Mouse (Mus musculus): ENCODE data around the gene Akap13.

Gene Akap13

DNA sequence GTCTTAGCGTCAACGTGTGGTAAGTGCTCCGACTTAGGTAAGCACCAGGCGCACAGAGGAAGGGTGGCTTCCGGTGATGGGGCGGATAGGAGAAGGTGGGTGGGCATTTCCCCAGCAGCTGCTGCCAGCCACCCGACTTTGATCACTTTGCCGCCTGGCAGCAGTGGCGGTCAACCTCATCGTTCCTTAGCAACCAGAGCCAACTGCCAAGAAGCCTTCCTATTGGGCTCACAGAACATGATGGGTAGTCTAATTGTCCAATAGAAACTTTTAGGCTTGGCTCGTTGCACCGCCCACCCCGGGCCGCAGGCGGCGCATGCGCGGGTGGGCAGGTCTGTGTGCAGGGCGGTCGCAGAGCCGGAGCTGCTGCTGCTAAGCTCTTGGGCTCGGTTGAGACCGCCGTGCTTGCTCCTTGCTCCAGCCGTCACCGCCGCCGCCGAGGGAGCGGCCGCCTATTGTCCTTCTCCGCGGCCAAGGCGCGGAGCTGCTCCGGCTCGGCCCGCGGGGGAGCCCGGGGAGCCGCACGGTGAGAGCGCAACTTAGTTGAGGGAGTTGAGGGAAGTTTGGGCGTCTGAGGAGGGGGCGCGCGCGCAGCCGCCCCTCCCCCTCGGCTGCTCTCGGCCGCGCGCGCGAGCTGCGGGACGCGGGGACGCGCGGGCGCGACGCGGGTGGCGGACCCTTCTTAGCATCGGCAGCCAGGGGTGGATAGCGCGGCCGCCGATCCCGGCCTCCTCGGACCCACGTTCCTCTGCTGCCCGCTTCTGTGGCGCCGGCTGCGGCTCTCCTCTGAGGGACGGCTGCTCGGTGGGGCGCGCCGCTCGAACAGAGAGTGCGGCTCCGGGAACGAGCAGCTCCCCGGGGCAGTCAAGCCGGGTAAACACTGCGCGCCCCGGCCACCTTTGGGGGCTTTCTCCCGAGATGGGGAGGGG is at the start of gene Akap13:
Akap13 (plus strand) TSS at position 312 of the 929 bp plus-strand sequence.
- DNase-seq = peak; percentile 96

DNA sequence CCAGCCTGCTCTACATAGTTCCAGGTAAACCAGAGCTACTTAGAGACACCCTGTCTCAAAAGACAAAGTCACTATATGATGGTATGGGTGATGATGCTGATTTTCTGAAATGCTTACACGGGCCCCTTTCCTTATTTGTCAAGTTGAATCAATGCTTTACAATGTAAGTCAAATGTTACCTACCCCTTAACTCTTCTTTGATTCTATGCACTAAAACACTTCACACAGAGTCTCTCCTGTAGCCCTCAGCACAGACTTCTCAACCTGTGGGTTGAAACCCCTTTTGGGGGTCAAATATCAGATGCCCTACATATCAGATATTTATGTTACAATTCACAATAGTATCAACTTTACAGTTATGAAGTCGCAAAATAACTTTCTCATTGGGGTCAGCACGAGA is 44.7 kb upstream of the Akap13 start:
- DNase-seq = no peak

DNA sequence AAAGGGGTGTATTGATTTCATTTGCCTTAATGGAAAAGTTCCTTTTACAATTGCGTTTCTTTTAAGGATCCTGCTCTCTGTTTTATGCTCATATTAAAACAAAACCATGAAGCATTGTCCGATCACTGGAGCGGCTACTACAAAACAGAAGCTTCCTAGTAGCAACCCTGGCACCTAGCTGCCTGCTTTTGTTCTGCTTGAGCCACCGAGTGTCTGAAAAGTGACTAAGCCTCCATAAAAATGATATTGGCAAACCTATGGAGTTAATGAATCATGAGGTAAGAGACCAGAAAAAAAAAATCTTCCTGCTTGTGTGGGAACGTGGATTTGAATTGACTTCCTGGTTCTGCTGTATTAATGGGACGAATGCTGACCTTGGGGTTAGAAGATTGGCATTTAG is 44.1 kb upstream of the Akap13 start:
- DNase-seq = no peak

DNA sequence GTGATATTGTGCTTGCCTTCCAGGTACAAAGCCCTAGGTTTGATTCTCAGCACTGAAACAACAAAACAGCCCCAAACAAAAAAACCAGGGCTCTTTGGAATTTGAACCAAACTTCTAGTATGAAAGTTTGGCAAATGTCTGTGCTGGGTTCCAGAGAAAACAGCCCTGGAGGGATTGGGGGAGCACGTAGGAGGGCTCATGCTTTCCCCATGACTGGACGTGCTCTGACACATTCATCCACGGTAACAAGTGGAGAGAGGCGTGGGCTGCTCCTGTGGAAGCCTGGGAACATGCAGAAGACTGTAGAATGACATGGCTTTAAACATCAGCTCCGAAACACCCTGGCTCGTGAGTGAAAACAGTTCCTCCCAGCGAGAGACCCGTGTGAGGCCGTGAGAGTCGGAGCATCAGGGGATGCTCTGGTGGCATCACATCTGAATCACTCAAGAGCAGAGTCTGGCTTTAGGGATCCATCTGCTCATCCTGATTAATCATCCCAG is 43.3 kb upstream of the Akap13 start:
- no peak for DNase-seq

DNA sequence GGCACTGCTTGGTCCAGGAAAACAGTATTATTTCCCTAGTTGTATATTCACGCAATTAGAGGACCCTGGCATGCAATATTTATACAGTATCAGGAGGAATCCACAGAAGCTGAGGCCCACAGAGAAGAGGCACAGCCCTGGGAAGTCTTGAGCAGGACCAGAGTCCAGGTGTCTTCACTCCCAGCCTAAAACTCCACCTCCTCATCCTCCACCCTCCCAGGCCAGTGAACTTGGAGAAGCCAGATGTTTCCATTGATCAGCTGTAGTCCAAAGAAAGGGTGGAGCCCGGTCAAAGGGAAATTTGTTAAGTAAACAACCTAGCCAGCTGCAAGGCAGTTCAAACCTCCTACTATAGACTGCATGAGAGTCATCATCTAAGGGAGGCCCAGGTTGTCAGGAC is 42.8 kb upstream of the Akap13 start:
- no peak for DNase-seq

DNA sequence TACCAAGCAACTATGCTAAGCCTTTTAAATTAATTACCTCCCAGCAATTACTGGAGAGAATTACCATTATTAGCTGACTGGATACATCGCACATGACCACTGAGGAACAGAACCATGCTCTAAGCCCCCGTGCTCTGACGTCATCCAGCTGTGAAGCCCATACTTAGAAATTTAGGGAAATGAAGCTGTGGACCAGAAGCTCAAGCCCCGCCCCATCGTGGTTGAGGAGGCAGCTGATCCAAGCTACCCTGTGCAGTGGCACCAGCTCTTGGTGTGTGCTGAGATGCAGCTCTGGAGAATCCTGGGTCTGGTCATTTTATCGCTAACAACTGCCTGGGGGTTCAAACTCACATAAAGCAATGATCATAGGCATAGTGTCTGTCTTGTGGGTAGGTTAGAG is 41.4 kb upstream of the Akap13 start:
- no peak for DNase-seq

DNA sequence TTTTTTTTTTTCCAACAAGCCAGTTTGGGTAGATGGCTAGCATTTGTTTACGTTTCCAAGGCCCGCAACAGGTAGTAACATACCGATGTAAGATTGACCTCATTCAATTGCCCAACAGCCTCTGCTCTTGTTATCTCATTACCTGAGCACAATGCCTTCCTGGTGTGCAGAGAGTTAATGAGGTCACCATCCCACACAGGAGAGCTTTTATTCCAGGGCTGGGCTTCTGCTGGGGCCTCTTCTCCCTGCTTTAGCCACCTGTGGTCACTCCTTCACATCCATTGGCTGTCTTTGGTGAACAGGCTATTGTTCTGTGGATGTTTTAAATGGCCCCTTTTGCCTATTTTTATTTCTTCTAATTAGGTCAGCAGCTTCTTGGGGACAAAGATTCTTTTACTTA is 41.0 kb upstream of the Akap13 start:
- no peak for DNase-seq

DNA sequence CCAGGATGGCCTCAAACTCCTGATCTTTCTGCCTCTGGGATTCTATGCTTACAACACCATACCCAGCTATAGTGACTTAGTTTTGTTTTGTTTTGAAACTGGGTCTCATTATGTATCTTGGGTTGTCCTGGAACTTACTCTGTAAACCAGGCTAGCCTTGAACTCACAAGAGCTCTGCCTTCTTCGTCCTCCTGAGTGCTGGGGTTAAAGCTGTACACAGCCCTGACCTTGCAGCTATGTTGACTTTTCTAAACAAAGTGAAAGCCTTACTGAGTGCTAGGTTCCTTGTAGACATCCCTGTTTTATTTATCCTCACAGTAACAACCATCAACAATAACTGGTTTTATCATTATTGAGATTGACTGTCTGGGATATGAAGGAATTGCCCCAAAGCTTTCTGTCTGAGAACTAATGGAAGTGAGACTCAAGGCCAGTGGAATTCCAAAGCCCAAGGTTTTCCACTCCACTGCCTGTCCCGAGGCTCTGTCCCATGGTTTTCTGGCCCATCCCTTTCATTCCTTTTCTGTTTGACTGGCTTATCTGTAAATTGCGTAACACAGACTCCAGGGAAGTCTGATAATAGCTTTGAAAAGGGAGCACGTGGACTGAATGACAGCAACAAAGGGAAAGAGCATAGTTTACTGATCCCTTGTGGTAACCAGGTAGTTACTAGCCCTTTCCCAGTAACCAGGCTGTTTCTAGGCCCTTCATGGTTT is 40.0 kb upstream of the Akap13 start:
- no peak for DNase-seq

DNA sequence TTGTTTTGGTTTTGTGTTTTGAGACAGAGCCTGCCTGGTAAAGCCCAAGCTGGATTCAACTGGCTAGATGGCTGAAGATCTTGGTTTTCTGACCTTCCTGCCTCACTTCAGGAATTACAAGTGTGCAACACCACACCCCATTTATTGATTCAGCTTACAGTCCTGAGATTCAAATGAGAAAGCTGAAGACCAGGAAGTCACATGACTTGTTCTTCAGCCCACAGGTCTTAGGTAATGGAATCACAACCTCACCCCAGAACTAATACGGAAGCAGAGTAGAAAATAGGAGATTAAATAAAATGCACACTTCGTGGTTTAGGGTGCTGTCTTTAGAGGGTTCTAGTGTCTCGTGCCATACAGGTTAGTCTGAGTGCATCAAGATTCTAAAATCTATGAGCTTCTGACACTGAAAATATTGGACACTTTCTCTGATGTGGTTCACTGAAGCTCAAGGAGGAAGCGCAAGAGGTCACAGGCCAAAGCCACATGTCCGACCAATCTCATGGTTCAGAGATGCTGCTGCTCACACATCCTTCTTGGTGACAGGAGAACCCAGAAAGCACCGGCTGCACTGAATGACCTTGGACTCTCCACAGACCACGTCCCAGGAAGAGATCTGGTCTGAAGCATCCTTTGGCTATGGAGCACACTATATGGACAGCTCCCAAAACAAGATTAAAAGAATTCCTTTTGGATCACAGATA is 39.3 kb upstream of the Akap13 start:
- DNase-seq = no peak

DNA sequence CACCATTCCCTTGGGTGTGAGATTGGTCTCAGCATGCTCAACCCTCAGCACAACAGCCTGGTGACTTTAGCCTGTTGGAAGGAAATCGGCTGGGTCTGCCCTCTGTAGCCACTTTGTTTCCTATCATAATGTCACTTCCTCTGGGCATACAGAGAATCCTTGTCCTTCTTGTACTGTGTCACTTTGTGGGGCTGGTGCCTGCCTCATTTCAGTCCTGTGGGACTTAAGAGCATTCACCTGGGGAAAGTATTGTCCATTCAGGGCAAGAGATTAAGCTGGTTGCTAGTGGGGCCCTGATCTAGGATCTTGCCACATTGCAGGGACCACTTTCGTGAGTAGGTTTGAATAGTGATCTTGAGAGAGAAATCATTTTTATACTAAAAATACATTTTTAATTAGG is 34.4 kb upstream of the Akap13 start:
- DNase-seq = no peak

DNA sequence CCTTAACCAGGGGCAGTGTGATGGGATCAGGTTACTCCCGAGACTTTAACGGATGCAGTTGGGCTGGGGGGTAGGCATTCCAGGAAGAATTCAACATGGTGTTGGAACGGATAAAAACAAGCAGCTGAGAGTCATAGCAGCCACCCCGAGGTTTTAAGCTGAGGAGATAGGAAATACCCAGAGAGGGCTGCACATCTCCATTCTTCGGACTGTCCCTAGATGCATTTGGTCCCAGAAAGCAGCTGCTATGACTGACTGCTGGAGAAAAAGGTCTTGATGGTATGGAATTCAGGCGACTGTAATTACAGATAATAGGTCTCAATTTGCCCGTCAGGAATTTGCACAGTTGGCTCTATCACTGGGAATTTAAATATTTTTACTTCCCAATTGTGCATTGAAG is 31.2 kb upstream of the Akap13 start:
- DNase-seq = no peak

DNA sequence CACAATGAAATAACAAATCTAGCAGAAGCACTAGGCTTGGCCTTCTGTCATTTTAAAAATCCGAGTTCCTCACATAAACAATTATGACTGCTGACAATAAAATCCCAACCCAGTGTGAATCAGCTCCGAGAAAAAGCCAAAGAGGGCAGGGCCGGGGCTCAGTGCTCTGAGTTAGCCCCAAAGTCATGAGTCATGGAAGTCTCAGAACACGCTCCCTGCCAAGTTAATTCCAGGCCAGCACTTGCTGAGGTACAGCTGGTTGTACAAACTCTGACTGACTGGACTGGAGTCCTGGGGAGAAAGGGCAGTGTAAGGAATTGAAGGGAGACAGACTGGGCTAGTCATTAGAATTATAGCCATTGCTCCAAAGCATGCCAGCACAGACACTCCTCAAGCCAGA is 28.0 kb upstream of the Akap13 start:
- DNase-seq = no peak

DNA sequence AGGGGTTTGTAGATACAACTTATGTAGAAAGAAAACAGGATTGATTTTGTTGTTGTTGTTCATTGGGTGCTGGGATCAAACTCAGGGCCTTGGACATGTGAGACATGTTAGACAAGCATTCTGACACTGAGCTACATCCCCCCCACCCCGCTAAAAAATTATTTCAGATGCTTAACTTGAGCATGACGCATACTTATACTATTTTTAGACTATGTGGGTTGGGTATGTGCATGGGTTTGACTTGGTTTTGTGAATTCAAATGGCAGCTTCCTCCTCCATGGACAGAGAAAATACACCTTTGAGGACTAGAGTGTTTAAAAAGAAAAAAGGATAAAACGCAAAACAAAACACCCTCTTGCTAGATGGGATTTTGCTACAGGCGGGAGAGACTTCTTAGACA is 26.4 kb upstream of the Akap13 start:
- DNase-seq = no peak

DNA sequence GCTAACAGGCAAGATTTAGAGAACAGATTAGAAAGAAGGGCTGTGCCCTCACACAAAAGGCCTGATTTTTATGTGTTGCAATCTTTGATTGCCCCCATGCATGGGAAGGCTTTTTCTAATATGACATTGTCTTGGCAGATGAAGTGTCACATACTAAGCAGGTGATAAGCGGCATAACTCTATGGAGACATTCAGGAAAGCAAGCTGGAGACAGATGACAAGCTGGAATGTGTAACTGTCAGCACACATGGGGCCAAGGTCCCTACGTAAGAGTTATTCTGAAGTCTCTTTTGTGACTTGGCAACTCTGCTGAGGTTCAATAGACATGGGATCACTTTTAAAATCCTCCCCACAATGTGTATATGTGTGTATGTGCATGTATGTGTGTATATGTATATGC is 24.8 kb upstream of the Akap13 start:
- no peak for DNase-seq

DNA sequence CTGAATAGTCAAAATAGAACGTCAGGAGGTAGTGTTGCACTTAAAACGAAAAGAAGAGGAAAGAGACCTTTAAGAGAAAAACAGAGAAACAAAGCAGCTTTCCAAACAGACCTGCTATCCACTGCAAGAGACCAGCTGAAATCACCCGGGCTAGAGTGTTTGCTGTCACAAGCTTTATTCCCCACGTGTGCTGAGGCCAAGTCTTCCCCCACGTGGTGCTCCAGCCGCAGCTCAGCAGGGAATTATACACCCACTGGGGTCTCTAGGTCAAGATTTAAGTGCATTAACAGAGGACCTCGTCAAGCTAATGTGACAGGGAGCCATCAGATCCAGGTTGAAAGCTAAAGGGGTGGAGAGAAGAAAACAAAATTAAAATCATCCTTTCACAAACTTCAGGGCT is 24.3 kb upstream of the Akap13 start:
- no peak for DNase-seq

DNA sequence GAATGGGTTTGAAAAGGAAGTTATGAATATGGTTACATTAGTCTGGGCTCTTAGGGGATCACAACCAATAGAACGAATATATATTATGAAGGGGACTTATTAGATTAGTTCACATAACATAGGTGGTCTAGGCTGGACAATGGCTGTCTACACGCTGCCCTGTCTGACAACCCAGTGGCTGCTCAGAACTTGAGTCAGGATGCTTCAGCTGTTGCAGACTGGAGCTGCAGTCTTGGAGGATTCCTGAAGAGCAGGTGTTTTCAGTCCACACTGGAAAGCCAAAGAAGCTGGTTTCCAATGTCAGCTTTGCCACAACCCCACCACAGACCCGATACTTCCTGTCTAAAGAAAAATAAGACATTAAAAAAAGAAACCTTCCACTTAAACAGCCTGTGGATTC is 23.3 kb upstream of the Akap13 start:
- no peak for DNase-seq

DNA sequence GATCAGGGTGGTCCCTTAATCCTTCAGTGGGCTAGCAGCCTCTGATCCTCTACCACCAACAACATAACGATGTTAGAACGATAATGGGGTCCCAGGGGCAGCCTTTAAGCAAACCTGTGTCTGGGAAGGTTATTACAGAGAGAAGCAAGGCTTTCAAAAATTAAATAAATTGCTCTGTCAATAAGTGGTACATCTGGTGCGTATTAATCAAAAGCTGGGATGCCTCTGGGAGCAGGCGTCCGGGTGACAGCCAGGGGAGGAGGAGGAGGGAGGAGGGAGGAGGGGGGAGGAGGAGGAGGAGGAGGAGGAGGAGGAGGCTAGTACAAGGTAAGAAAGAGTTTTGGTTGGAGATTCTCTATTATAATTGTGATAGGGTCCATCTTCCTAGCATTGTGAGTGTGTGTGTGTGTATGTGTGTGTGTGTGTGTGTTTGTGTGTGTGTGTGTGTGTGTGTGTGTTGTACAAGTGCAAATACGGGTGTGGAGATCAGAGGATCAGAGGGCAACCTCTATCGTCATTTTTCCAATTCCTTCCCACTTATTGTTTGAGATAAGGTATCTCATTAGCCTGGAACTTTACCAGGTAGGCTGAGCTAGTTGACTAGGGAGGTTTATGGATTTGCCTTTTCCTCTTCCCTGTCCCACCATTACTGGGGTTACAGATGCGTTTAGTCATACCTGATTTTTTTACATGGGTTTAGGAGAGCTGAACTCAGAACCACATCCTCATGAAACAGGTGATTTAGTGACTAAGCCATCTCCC is 18.7 kb upstream of the Akap13 start:
- no peak for DNase-seq

DNA sequence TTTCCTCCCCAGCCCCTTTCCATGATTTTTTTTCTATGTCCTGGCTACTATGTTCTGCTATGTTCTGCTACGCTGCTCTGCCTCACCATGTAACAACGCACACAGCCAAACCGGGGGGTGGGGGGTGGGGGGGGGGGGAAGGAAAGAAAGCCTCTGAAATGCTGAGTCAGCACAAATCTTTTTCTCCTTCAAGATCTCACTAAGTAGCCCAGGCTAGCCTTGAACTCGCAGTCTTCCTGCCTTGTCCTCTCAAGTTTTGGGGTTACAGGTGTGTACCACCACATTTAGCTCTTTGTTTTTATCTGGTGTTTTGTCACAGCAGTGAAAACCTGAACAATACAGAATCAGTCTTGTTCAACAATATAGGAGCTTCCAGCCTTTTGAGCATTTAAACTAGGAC is 15.8 kb upstream of the Akap13 start:
- no peak for DNase-seq

DNA sequence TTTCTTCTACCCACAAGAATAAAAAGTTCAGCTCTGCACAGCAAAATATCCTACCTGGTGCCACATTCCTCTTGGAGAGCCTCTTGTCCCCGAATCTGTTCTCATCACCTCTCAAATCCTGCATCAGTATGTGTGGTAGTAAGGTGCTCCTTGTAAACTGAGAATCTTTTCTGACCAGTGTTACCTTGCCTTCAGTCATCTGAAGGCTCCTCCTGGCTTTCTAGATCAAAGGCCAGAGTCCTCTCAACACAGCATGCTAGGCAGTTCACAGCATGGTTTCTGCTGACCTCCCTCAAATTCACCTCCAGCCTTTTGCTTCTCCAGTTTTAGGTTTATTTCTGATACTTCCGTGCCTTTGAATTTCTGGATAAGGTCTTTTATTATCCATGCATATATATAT is 15.1 kb upstream of the Akap13 start:
- no peak for DNase-seq

DNA sequence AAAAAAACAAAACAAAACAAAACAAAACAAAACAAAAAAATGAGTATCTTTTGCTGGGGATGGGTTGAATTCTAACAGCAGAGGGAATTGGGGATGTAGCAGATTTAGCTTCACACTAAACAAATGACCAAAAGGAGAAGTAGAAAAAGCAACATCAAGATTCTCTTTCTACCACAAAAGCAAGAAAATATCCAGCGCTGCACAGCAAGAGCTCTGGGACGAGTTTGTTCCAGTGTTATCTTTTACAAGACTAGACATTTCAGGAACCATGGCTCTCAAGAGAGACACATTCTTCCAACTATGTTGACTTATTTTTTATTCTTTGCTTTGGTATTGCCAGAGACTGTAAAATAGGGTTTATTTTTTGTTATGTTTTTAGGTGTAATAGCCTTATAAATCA is 13.4 kb upstream of the Akap13 start:
- DNase-seq = no peak

DNA sequence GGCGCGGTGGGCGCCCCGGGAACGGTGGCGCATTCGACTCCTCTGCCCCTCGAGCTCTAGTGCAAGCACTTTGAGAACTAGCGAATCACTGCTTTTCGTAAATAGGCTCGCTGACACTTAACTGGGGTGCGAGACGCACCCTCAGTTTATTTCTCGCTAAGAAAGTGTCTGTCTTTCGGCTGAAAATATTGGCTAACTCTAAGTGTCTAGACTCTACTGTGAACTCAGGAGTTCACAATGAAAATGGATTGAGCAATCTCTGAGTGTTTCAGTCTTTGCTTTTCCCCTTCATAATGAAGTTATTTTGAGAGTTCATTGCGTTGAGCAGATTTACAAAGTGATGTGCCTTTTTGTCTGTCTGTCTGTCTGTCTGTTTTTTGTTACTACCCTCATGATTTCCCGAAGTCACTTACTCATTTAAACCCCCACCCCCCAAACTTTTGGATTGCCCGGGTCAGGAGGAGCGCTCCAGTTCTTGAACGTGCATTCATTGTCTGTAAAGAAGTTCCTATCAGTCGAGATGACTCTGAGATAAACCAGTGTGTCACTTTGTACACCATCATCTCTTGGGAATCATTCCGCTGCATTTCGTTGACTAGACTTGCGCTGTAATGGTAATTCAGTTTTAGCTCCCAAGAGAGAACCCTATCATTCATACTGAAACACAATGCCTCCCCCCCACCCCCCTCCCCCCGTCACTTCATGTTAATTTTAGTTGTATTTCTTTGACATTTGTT is 986 bp downstream of the Akap13 start:
- DNase-seq = no peak

DNA sequence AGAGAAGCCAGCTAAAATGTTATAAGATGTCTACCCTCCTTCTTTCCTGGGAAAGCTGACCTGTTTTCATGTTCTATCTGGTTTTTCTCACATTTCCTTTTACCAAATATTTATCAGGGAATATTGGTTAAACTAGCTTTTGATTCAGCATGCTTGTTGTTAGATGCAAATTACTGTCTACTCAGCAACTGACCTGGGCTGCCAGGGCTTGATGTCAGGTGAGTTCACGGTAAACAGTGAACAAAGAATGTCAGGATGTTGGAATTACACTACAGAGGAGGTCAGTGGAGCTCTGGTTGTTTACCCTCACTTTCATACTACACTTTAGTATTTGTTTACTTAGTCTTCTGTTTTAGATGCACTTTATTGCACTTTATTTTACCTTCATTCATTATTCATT is 5.0 kb downstream of the Akap13 start:
- no peak for DNase-seq
